8 mouse cellular contexts compared by ENCODE assay signal in genomic region chr2:92007933-92008622, GRCm38 (mm10). TPM values are rescaled to one million over a fixed set of nuclear protein-coding genes. Genes with fewer than 3 reads are reported as not detected.
A peak's percentile ranks its signal among the peaks of the same experiment; 100 is the strongest.
DNase-seq lines count a peak whose midpoint lies in the region; ATAC-seq and TF ChIP-seq lines count a peak whose summit lies in the region.

No protein-coding gene starts in this region.

- peaks cover 20% of the 10 kb centered on the region for H3K4me1 ChIP-seq in hindbrain, embryonic 16.5 days (ENCODE audit: control insufficient read depth, insufficient read depth, low read depth, low read length)

- intact Hi-C loops in left cerebral cortex, adult 2 months (cut with DNase I): loop anchor here (1.0 to 5.0 kb wide), 3 partner anchors 50 to 324 kb away; no protein-coding TSS in a partner anchor

- H3K27me3 ChIP-seq in hindbrain, embryonic 16.5 days (replicated peaks; ENCODE audit: control insufficient read depth, insufficient read depth, low read length): no peaks in the 10 kb centered on the region; the same call in 1 of the 2 replicates

- peak; percentile 98 for ATAC-seq in hindbrain, embryonic 16.5 days
- ATAC-seq in megakaryocyte, adult 5-6 weeks (ENCODE audit: poor library complexity, severe bottlenecking): peak; percentile 98

- DNase-seq in WW6 (ENCODE audit: low read depth, low spot score): peak; percentile 88
- peak; percentile 81 to 95 for DNase-seq in cerebellum, postnatal 4 days (ENCODE audit: low spot score in 2 of 2)
- peak; percentile 97 for DNase-seq in gastrocnemius, adult 18-20 months (ENCODE audit: low spot score)
- DNase-seq in left cerebral cortex, adult 2 months (ENCODE audit: extremely low spot score in 1 of 2, low spot score in 2 of 2): peak; percentile 97
- peak; percentile 98 for DNase-seq in right cerebral cortex, adult 2 months (ENCODE audit: low spot score in 2 of 2)
- peak; percentile 98 for DNase-seq in urinary bladder, postnatal 14 days (ENCODE audit: low spot score)

- WGBS in hindbrain, embryonic 16.5 days: under 1% methylated on average over 33 of the region's 34 CpGs

- peak overlapping the region; percentile 74 for H3K4me2 ChIP-seq in hindbrain, embryonic 16.5 days (ENCODE audit: low read length)

- TF ChIP-seq CTCF in left cerebral cortex, adult 2 months (IDR thresholded peaks at IDR 0.05): no peak

- H3K4me3 ChIP-seq in hindbrain, embryonic 16.5 days (ENCODE audit: low read length): peak overlapping the region; percentile 60
- H3K4me3 ChIP-seq in left cerebral cortex, adult 2 months: peak overlapping the region; percentile 69

- no peaks in the 10 kb centered on the region for H3K36me3 ChIP-seq in hindbrain, embryonic 16.5 days (ENCODE audit: control insufficient read depth, insufficient read depth, low read length)

- peak overlapping the region; percentile 88 for H3K27ac ChIP-seq in hindbrain, embryonic 16.5 days (ENCODE audit: low read depth, low read length)
- peak overlapping the region; percentile 93 for H3K27ac ChIP-seq in left cerebral cortex, adult 2 months

- H3K9me3 ChIP-seq in hindbrain, embryonic 16.5 days (ENCODE audit: control insufficient read depth, low read length): no peaks in the 10 kb centered on the region

- H3K9ac ChIP-seq in hindbrain, embryonic 16.5 days (ENCODE audit: low read depth, low read length): peak overlapping the region; percentile 72

RNA-seq across cellular contexts. Expression of gene Creb3l1, which starts 16.2 kb away (rescaled TPM):
- 1 to 10 TPM; 3.0 to 4.5 TPM for total RNA-seq in gastrocnemius, adult 18-20 months (2021)
- polyA plus RNA-seq in hindbrain, embryonic 16.5 days (2015; fragmentation: Nextera tagmentation; extraction: Ambion mirVana): 2.7 and 4.0 TPM in 2 replicates
- 1 to 10 TPM; 2.3 TPM for total RNA-seq in left cerebral cortex, adult 2 months (2021)
- 2.7 and 4.8 TPM in 2 replicates for total RNA-seq in megakaryocyte, adult 5-6 weeks (2015)
- 0.51 and 1.2 TPM in 2 replicates for total RNA-seq in megakaryocyte, adult 5-6 weeks (2017)

RNA-seq across cellular contexts. Expression of gene Dgkz, which starts 32.4 kb away (rescaled TPM):
- 10 to 100 TPM; 29.0 to 32.7 TPM for total RNA-seq in gastrocnemius, adult 18-20 months (2021)
- 32.3 and 37.5 TPM in 2 replicates for polyA plus RNA-seq in hindbrain, embryonic 16.5 days (2015; fragmentation: Nextera tagmentation; extraction: Ambion mirVana)
- 100 to 1,000 TPM; 553 to 561 TPM for total RNA-seq in left cerebral cortex, adult 2 months (2021)
- 94.1 and 114 TPM in 2 replicates for total RNA-seq in megakaryocyte, adult 5-6 weeks (2015)
- total RNA-seq in megakaryocyte, adult 5-6 weeks (2017): 66.4 and 80.4 TPM in 2 replicates

Comparison
In these comparisons a context has a peak if more than half of its experiments do, and no peak if none do; other contexts are left out.
1. Peak in every context shown above with its lines: DNase-seq, ATAC-seq, H3K4me3 ChIP-seq and H3K27ac ChIP-seq.
2. RNA of gene Dgkz, which starts 32.4 kb away (total RNA-seq): 553 to 561 TPM in left cerebral cortex, adult 2 months; 66.4 to 114 TPM in megakaryocyte, adult 5-6 weeks and 29.0 to 32.7 TPM in gastrocnemius, adult 18-20 months; every median in the first group is over 4 times any median in the second.